Mouse (Mus musculus): Measurements from ENCODE around the gene Nrg4.
"Not testable (repeated sequence)": the region's sequence is repeated elsewhere in the genome, so short reads cannot be mapped to it uniquely, and the experiment has no call there.

Gene Nrg4

DNA sequence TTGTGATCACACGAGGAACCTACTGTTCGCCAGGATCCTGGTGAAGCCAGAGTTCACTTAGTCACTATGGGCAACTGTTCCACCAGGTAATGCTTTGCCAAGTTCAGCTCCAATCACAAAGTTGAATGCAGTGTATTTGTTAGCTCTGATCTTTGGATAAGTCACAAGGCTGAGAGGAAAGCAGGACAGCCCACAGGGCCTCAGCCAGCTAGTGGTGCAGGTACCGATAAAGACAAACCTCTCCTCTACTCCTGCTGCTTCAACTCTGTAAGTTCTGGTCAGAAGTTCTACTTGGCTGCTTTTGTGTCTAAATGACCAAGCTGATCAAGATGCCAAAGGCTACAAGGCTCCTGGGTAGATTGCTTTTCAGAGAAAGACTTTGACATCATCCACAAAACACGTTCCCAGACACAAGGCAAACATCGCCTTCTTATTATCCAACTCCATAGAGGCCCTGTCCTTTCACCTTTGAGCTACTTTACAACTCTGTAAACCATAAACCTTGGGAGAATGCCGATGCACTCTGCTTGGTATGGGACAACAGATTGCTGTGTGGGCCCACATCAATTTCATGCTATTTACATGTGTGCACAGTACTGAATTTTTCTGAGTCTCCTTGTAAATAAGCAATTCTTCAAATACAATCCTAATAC is 75.9 kb downstream of the Nrg4 start:
- no peak for DNase-seq (ENCODE audit: low spot score in 2 of 2)

DNA sequence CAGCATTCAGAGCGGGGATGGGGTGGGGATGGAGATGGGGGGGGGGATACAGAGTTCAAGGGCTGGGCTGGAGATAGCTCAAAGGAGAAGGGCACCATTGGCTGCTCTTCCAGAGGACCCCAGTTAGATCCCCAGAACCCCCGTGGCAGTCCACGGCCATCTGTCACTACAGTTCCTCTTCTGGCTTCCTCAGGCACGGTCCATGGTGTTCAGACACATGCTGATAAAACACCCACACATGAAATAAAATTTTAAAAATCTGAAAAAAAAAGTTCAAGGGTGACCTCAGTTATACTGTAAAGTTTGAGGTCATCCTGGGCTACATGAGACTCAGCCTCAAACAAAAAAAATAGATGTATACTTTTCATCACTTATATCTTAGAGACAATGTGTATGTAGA is 78.2 kb downstream of the Nrg4 start:
- DNase-seq (ENCODE audit: low spot score in 2 of 2) = no peak

DNA sequence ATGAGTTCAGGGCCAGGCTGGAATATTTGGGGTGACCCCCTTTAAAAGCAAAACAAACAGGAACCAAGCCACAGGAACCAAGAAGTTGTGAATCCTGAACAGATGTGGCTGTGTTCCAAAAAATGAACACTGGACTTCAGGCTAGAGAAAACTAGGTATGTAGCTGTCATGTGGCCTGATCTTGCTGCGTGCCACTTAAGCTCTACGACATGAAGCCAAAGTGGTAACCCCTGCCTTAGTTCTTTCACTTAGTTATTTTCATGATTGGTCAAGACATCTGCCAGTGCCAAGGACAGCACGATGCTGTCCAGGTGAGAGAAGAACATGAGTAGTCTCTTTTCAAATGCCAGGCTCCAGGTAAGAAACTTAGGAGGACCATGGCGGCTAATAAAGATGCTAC is 79.7 kb downstream of the Nrg4 start:
- DNase-seq (ENCODE audit: low spot score in 2 of 2) = no peak

DNA sequence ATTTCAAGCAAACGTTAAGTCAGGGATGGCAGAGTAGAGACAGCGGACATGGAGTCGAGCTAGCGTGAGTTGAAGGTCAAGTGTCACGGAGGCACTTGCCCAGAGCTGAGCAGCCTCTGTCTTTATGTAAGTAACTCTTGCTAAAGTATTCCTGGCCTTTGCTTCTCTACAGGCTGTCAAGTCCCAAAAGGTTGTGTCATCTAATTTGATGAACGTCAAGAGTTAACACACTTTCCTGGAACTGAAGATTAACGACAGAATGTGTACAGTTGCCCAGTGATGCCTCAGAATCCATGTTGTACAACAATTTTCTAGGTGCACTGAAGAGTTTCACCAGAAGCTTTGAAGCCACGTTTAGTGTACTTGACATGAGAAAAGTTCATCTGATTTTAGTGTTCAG is 80.2 kb downstream of the Nrg4 start:
- DNase-seq (ENCODE audit: low spot score in 2 of 2) = no peak

DNA sequence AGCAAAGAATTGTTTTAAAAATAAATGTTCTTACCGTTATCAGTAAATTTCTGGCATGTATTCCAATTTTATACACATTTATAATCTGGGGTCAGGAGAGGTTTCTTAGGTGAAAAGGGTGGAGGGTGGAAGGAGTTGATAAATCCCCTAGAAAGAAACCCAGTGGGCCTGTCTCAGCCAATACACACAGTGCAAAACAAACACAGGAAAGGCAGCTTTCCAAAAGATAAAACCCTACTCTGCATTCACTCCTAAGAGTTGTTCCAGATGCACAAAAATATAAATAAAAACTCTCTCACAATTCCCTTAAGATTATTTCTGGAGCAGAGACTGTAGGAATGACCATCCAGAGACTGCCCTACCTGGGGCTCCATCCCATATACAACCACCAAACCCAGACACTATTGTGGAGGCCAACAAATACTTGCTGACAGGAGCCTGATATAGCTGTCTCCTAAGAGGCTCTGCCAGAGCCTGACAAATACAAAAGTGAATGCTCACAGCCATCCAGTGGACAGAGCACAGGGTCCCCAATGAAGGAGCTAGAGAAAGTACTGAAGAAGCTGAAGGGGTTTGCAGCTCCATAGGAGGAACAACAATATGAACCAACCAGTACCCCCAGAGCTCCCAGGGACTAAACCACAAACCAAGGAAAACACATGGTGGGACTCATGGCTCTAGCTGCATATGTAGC is 81.4 kb downstream of the Nrg4 start:
- DNase-seq (ENCODE audit: low spot score in 2 of 2) = not testable (repeated sequence)

DNA sequence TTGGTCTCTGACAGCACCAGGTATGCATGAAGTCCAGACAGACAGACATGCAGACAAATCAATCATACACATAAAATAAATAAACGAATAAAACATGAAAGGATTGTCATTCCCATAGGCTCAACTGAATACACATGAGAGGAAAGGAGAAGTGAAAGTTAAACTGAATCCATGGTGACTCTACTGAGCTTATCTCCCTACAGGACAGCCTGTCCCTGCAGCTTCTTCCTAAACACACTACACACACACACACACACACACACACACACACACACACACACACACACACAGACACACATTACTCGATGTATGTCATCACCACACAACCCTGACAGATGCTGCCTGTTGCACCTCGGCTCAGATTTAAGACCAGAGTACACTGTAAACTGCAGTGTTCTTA is 82.6 kb downstream of the Nrg4 start:
- DNase-seq (ENCODE audit: low spot score in 2 of 2) = no peak

DNA sequence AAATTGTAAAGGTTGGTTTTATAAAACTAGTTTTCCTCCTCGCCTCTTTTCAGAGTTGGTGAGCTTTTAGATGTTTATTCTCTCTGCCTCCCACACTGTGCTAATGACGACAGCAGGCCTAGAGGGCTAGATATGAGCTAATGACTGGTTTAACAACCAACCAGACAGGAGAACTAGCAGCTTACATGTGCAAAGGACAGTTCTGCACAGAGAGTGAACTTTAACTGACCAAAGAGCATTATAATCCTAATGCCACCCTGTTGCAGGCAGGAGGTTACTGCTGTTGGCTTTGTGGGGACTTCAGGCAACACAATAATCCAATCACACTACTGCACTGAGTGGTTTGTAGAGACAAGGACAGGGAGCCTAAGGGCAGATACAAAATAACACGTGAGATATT is 83.4 kb downstream of the Nrg4 start:
- DNase-seq (ENCODE audit: low spot score in 2 of 2) = no peak

DNA sequence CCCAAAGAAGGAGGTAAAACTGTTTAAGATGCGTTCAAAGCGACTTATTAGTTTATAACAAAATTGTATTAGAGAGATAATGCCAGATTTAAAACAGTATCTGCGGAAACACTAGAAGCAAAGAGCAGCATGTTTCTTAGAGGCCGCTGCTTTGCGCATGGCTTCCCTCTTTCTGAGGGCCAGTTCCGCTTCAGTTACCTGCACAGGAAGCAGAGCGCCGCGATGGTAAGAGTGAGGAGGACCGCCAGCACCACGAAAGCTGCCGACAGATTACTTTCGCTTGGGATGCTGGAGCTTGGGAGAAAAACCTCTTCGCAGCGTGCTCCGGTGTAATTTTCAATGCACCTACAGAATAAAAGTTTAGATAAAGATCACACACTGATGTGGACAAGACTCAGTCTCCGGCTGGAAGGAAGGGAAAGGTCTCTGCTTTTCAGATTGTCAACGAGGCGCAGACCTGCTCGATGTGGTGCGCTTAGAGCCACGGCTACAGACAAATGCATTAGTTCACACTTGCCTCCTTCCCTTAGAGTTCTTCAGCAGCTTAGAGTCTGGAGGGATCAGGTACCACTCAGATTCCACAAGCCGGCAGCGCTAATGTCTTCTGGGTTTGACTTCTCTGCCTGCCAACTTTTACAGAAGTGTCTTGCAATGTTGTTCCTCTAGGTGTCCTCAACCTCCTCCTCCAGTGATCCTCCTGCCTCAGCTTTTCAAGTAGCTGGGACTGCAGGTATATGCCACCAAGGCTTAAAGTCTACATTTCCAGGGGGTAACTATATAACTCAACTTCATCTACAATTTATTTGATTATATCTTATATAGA is 84.6 kb downstream of the Nrg4 start:
- peak; percentile 9 to 13 for DNase-seq (ENCODE audit: low spot score in 2 of 2)

DNA sequence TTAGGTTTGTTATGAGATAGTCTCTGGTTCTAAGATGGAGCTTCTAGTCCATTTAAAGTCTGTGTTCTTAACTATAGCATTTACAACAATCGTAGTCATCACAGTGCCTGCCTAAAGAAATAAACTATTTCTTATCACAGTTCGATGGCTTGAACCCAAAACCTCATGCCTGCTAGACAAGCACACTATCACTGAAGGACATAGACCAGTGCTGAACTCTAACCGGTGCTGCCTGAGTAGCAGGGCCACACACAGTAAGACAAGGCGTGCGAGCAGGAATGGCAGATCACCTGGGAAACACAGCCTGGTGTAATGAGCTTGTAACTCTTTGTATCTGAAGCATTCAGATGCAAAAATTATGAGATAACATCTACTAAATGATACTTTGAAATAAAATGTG is 85.8 kb downstream of the Nrg4 start:
- DNase-seq (ENCODE audit: low spot score in 2 of 2) = no peak

DNA sequence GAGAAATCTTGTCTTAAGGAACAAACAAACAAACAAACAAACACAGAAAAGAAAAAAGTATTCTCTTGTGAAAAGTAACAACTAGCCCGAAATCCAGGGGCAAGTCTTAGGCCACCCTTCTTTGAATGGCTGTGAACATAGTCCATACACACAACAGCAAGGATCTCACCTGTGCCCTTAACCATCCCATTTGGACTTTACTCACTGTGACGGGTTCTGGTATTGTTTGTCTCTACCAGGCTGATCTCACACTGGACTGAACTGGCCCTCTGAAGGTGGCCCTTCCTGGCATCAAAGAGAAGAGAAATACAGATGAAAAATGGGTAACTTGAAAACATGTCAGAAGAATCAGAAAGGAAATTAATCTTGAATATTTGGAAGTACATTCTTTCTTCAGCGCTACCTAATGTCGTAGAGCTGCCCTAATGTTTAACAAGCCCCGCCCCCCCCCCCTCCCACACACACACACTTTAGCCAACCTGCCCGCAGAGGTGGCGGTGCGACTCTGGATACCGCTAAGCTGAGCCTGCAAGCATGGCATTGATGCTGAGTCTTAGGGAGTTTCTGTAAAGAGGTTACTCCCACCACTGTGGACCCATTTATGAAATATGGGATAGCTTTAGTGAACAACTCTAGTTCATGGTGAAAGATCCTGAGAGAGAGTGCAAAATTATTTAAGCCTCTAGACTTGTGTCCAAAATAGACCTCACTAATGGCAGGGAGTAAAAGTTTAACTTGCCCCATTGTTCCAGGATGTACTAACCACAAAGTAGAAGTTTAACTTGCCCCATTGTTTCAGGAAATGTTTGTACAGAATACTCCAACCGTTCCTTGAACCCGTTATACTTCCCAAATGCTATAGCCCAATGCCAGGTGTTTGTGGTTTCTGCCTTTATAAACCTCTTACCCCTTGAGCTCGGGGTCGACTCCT is 90.1 kb downstream of the Nrg4 start:
- DNase-seq (ENCODE audit: low spot score in 2 of 2) = no peak

DNA sequence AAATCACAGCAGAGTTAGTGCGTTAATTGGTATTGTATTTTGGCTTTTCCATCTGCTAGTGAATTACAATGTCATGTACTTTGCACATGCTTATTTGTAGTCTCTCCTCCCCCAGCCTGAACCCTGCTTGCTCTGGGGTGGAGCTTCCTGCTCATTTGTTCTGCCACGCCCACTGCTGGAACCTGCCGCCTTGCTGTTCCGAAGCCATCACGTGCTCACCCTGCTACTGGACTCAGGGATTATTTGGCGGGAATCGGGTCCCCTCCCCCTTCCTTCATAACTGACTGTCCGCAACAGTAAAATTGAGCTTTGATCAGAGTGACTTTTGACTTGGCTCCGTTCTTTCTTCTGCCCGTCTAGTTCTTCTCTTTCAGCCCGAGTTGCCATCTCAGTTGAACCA is 93.6 kb downstream of the Nrg4 start:
- not testable (repeated sequence) for DNase-seq (ENCODE audit: low spot score in 2 of 2)

DNA sequence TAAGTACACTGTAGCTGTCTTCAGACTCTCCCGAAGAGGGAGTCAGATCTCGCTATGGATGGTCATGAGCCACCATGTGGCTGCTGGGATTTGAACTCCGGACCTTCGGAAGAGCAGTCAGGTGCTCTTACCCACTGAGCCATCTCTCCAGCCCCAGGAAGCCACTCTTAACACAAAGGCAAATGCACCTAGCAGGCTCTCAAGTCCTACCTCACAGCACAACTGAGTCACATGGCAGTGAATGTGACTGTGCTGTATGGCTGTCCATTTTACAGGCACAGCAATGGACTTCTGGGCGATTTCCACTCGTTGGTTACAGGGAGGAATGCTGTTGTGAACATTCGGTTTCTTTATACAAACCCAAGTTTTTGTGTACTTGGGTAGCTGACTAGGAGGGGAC is 94.1 kb downstream of the Nrg4 start:
- no peak for DNase-seq (ENCODE audit: low spot score in 2 of 2)

DNA sequence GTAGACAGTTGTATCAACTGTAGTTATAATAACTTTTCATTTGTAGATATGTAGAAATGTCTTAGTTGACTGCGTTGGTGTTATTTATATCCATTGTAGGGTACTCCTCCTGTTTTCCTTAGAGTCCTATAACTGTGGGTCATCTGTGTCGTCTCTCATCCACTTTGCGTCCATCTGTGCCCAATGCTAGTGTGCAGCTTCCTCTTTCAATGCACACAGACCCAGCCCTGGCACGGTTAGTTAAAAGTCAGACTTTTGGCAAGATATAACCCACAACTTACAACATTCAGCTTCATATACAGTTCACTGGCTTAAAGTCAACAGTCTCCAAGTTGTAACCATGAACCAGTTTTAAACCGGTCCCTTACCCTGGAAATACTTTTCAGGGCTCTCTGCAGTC is 94.5 kb downstream of the Nrg4 start:
- no peak for DNase-seq (ENCODE audit: low spot score in 2 of 2)

DNA sequence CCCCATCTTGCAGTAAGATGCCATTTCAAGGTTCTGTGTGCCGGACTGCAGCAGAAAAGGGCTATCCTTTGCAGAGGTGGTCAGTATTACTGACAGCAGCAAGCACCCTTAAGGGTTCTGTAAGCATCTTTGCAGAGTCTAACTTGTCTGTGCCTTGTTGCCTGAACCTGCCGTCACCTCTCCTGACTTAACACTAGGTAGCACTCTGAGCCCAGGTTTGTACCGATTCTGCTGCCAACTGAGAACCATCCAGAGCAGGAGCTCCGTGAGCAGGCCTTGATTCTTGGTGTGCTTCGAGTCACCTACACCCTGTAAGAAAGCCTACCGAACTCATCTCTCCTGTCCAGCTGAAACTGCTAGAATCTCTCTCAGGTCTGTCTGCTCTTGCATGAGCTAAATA is 95.1 kb downstream of the Nrg4 start:
- DNase-seq (ENCODE audit: low spot score in 2 of 2) = no peak

DNA sequence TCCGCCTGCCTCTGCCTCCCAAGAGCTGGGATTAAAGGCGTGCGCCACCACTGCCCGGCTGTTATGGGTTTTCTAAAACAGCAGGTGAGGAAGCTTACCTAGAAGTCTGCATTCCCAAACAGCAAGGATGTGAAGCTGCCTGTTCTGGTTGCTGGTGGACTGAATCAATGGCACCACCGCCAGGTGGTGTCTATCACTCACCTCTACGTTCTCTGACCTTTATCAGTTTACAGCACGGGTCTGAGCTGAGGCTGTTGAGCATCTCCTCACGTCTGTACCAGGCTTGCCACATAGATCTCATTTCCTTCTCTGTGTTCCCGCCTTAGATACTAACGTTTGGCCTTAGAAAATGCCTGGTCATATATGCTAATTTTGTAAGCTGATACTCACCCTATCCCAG is 97.6 kb downstream of the Nrg4 start:
- no peak for DNase-seq (ENCODE audit: low spot score in 2 of 2)

DNA sequence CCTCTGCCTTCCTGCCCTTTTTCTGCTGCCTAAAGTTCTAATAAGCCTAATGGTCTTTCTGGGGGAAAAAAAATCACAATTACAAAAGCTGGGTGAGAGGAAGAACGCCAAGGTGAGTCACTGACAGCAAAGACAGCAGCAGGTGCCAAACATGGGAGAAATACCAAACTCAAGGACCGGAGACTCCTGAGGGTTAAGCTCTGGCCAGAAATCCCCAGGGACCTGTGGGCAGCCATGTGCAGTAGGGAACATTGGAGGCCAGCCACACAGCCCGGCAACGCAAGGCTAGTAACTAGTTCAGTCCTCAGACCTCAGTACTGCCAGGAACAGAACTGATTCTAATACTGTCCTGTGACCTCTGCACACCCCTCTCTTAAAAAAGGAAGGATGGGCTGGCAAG is 98.5 kb downstream of the Nrg4 start:
- DNase-seq (ENCODE audit: low spot score in 2 of 2) = no peak

DNA sequence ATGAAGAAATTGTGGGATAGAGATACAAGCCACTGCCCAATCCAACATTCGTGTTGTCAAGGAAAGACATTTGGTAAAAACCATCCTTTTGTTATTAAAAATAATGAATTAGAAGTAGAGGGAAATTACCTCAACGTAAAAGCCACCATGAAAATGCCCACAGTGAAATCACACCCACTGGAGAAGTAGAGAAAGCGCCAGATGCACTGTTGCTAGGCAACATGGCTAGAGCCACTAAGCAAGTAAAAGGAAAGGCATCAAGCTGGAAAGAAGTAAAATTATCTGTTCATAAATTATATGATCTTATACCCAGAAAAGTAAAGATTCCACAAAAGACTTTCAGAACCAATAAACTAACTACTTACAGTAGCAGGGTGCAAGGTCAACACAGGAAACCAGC is 100.4 kb downstream of the Nrg4 start:
- DNase-seq (ENCODE audit: low spot score in 2 of 2) = no peak

DNA sequence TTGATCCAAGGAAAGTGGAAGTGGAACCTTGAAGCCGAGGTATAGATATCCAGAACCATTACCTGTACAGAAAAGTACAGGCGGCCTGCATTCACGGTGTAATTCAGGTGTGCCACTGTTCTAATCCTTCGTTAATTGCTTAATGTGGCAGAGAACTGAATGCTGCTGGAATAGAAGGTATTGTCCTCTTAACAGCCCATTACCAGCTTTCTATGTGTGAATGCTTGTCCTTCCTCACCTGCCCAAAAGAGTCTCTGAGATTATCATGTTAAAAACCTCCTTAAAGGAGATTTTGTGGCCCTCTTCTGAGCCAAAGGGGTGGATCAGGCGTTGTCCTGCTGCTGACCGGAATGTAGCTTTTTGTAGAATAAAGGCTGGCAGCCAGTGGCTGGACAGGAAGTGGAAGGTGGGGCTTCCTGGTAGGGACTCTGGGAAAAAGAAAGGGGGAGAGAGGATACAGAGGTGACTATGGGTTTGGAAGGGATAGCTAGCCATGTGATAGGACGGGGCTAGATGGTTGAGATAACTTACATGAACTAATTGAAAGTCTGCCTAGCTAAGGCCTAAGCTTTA is 101.4 kb downstream of the Nrg4 start:
- no peak for DNase-seq (ENCODE audit: low spot score in 2 of 2)

DNA sequence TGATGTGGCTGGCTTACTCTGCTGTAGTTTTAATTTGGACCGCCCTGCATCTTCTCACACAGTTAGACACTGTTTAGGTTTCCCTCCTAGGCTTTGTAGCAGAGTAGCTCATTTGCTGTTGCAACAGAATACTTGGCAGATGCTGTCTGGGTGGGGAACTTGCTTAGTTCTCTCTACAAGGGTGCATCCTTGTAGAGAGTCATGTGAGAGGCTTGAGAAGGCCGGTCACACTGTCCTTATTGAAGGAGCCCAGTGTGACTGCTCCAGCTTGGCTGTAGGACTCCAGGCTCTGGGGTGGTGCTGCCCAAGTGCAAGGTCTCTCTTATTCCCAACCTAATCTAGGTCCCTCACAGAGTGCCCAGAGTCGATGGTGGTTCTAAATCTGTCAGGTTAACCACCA is 109.3 kb downstream of the Nrg4 start:
- DNase-seq (ENCODE audit: low spot score in 2 of 2) = no peak

DNA sequence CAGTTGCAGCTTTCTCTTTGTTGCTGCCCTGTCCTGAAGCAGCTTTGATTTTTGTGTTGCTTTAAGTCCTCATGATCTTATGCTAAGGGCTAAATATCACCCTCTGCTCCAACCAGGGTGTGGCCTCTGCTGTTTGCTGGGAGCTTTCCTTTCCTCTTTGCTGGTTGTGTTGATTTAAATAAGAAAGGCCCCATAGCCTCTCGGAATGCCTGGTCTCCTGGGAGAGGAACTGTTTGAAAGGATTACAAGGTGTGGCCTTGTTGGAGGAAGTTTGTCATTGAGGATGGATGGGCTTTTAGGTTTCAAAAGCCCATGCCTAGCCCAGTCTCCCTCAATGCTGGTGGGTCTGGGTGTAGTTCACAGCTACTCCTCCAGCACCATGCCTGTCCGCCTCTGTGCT is 110.6 kb downstream of the Nrg4 start:
- DNase-seq (ENCODE audit: low spot score in 2 of 2) = no peak

DNA sequence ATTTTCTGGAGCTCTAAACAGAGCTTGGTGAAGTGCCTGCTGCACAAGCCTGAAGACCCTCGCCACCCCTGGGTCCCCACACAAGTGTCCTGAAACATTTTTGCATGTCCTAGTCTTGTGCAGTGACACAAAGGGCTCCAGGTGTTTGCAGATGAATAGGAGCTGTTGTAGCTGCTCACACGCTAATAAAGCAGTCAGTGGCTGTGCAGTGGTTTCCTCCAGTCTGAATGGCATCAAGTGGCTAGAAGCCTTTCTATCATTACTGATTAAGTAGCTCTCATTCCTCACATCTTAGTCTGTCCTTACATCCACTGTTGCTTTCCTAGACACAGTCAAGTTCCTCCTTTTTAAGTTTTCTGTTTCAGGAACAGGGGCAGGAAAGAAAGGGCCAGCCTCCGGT is 111.0 kb downstream of the Nrg4 start:
- DNase-seq (ENCODE audit: low spot score in 2 of 2) = no peak

DNA sequence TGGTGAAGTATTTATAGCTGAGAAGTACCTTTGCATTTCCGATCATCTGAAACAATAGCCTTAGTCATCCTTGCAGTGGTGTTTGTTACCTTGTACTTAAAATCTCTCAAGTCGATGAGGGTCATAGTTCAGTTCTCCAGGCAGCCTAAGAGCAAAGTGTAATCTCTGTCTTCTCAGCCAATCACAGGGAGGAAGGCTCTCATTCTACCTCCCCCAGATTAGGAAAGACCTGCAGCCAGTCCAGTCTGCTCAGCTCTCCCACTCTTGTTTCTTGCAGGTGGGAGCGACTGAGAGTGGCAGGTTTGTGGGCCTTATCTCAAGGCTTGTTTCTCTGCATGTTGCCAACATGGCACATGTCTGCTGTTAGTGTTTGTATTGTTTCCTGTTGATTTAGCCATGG is 111.6 kb downstream of the Nrg4 start:
- DNase-seq (ENCODE audit: low spot score in 2 of 2) = no peak

All from spleen, postnatal 14 days (tissue).